ENCODE assay signal across 22 mouse cellular contexts in the genomic region with DNA sequence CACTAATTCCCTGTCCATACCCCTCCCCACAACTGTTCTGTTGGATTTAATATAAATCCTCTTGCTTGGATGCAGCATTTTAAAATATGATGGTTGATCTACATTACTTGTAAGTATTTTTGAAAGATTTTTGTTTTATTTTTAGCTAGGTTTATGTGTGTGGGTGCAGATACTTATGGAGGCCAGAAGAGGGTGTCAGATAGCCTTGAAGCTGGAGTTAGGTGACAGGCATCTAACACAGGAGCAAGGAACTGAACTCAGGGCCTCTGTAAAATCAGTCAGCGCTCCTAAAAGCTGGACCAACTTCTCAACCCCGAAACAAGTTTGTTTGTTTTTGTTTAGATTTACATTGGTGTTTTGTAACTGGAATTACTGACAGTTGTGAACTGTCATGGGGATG. TPM values are rescaled to one million over a fixed set of nuclear protein-coding genes. Genes with fewer than 3 reads are reported as not detected.
A peak's percentile ranks its signal among the peaks of the same experiment; 100 is the strongest.
DNase-seq lines count a peak whose midpoint lies in the region; ATAC-seq and TF ChIP-seq lines count a peak whose summit lies in the region.
"Had no signal": no experiment of that assay in that cellular context is flagged by ENCODE, and none has a peak within 500 bp of the region (broad histone marks: within the 10 kb centered on the region; RNA-seq: fewer than 3 reads in every experiment).

No protein-coding gene starts in this region.

- H3K27ac ChIP-seq in gastrocnemius, adult 2 months: no peak overlapping the region
- no peak overlapping the region for H3K27ac ChIP-seq in liver, adult 2 months (replicated peaks; ENCODE audit: insufficient read depth, low read depth, low read length)
- H3K27ac ChIP-seq in liver, embryonic 12.5 days: no peak overlapping the region
- no peak overlapping the region for H3K27ac ChIP-seq in ES-E14 (ENCODE audit: insufficient read depth, low read depth, low read length, poor library complexity, severe bottlenecking)
- H3K27ac ChIP-seq: embryonic facial prominence, embryonic 10.5 days; limb, embryonic 12.5 days; macrophage; midbrain, embryonic 13.5 days had no signal

- intact Hi-C loops in gastrocnemius, adult 2 months (cut with DNase I): no loop called here

- H3K9ac ChIP-seq in liver, adult 2 months (ENCODE audit: low read depth, low read length): no peak overlapping the region
- no peak overlapping the region for H3K9ac ChIP-seq in liver, embryonic 12.5 days
- no peak overlapping the region for H3K9ac ChIP-seq in ES-E14 (ENCODE audit: insufficient read depth, low read depth, low read length, poor library complexity, severe bottlenecking)
- H3K9ac ChIP-seq: heart, embryonic 12.5 days; limb, embryonic 12.5 days; midbrain, embryonic 13.5 days had no signal

- 93% methylated on average over 2 of the region's 2 CpGs for WGBS in liver, adult 2 months
- WGBS in liver, embryonic 12.5 days (ENCODE audit: insufficient replicate concordance): 67% methylated on average over 2 of the region's 2 CpGs

- ATAC-seq in liver, embryonic 12.5 days: no peak
- ATAC-seq: forebrain, embryonic 14.5 days; hindbrain, embryonic 16.5 days; midbrain, embryonic 13.5 days had no signal

- H3K9me3 ChIP-seq in liver, embryonic 12.5 days (replicated peaks): no peaks in the 10 kb centered on the region
- no peaks in the 10 kb centered on the region for H3K9me3 ChIP-seq in ES-E14 (ENCODE audit: control insufficient read depth, insufficient read depth, low read depth, low read length)
- H3K9me3 ChIP-seq: embryonic facial prominence, embryonic 10.5 days; heart, embryonic 12.5 days; limb, embryonic 12.5 days; midbrain, embryonic 13.5 days had no signal

- H3K79me2 ChIP-seq in liver, adult 2 months (ENCODE audit: control insufficient read depth, insufficient read depth, low read length): no peaks in the 10 kb centered on the region

- no peak overlapping the region for H3K4me2 ChIP-seq in liver, embryonic 12.5 days
- H3K4me2 ChIP-seq: heart, embryonic 12.5 days; limb, embryonic 12.5 days; midbrain, embryonic 13.5 days had no signal

- no peak for TF ChIP-seq POLR2A in liver, adult 2 months (IDR thresholded peaks at IDR 0.05; ENCODE audit: extremely low read depth, insufficient read depth, low read length)

- in situ Hi-C loops in ES-E14 (cut with MboI; ENCODE audit: low sequenced_read_pairs in 2 of 2, unreplicated experiment in 2 of 2): no loop called here

- no peaks in the 10 kb centered on the region for H3K36me3 ChIP-seq in liver, adult 2 months (ENCODE audit: control insufficient read depth, insufficient read depth, low read length)
- H3K36me3 ChIP-seq in liver, embryonic 12.5 days: no peaks in the 10 kb centered on the region; the same call in 1 of the 2 replicates
- H3K36me3 ChIP-seq in ES-E14 (ENCODE audit: control insufficient read depth, insufficient read depth, low read length, poor library complexity, severe bottlenecking): no peaks in the 10 kb centered on the region; the same call in 1 of the 2 replicates
- no peaks in the 10 kb centered on the region for H3K36me3 ChIP-seq in splenic B cell, adult 2 months (ENCODE audit: control insufficient read depth, insufficient read depth, low read length, poor library complexity, severe bottlenecking)

- no peak for DNase-seq in gastrocnemius, adult 2 months
- DNase-seq in gastrocnemius, postnatal 25 days: no peak
- DNase-seq in liver, adult 2 months (ENCODE audit: extremely low read depth, low read depth, low spot score): peak; percentile 6
- no peak for DNase-seq in ES-E14 (ENCODE audit: low read depth, low spot score)
- peak; percentile 7 for DNase-seq in splenic B cell, adult 2 months (ENCODE audit: low read depth, low spot score)
- no peak for DNase-seq in ovary, adult 18-20 months (ENCODE audit: low spot score)
- no peak for DNase-seq in spleen, postnatal 14 days (ENCODE audit: low spot score in 2 of 2)
- DNase-seq: adrenal gland, postnatal 10 days; cerebellum, adult 11-12 months; cerebellum, postnatal 36 days; retina, postnatal 1 day; thymus, adult 18-20 months had no signal

- no peaks in the 10 kb centered on the region for H3K27me3 ChIP-seq in liver, adult 2 months (ENCODE audit: control insufficient read depth, insufficient read depth, low read length)
- no peaks in the 10 kb centered on the region for H3K27me3 ChIP-seq in liver, embryonic 12.5 days (replicated peaks)
- H3K27me3 ChIP-seq in splenic B cell, adult 2 months (ENCODE audit: control insufficient read depth, insufficient read depth, low read length, poor library complexity, severe bottlenecking): no peaks in the 10 kb centered on the region
- H3K27me3 ChIP-seq: heart, embryonic 12.5 days; limb, embryonic 12.5 days; midbrain, embryonic 13.5 days had no signal

- H3K4me1 ChIP-seq in liver, adult 2 months (ENCODE audit: control insufficient read depth, insufficient read depth, low read length): no peaks in the 10 kb centered on the region
- peaks cover 33% of the 10 kb centered on the region for H3K4me1 ChIP-seq in liver, embryonic 12.5 days
- H3K4me1 ChIP-seq in ES-E14 (ENCODE audit: control insufficient read depth in 2 of 2, insufficient read depth in 2 of 2, low read length in 2 of 2, poor library complexity in 1 of 2): peaks cover 0 to 16% of the 10 kb centered on the region in 2 experiments; a peak in 3 of 4 replicates

- H3K4me3 ChIP-seq in gastrocnemius, adult 2 months: no peak overlapping the region
- no peak overlapping the region for H3K4me3 ChIP-seq in liver, adult 2 months (ENCODE audit: insufficient read depth, low read depth, low read length)
- no peak overlapping the region for H3K4me3 ChIP-seq in liver, embryonic 12.5 days
- no peak overlapping the region for H3K4me3 ChIP-seq in ES-E14 (ENCODE audit: insufficient read depth in 1 of 2, low read depth in 1 of 2, low read length in 2 of 2, poor library complexity in 1 of 2, severe bottlenecking in 1 of 2)
- H3K4me3 ChIP-seq: embryonic facial prominence, embryonic 10.5 days; erythroblast, embryonic 14.5 days; heart, embryonic 12.5 days; limb, embryonic 12.5 days; midbrain, embryonic 13.5 days had no signal

- TF ChIP-seq CTCF in gastrocnemius, adult 2 months (IDR thresholded peaks at IDR 0.05): peak; percentile 23
- no peak for TF ChIP-seq CTCF in liver, adult 2 months (IDR thresholded peaks at IDR 0.05; ENCODE audit: low read depth, low read length)

TF ChIP-seq in ES-E14, 5 proteins besides CTCF, POLR2A, EP300 and RAD21:
- TF ChIP-seq CHD2 (IDR thresholded peaks at IDR 0.05; ENCODE audit: low read depth, low read length) (no peak), MAFK (IDR thresholded peaks at IDR 0.05; ENCODE audit: insufficient read depth, low read depth, low read length) (no peak), HCFC1 (IDR thresholded peaks at IDR 0.05; ENCODE audit: borderline replicate concordance, insufficient read depth, low read length) (no peak), ZC3H11A (IDR thresholded peaks at IDR 0.05; ENCODE audit: borderline replicate concordance, low read depth, low read length) (0 out of 2 replicates have a peak, but pooled peaks have one; percentile 22), ZNF384 (IDR thresholded peaks at IDR 0.05; ENCODE audit: low read depth, low read length) (peak; percentile 86)

RNA-seq across cellular contexts. Expression of gene Ptk7, which starts 28.7 kb away (rescaled TPM):
- total RNA-seq in gastrocnemius, adult 2 months (2021): under 1 TPM; 0.28 to 0.78 TPM
- total RNA-seq in gastrocnemius, postnatal 25 days (2021): 1 to 10 TPM; 1.1 to 1.3 TPM
- 0.65 and 0.87 TPM in 2 replicates for total RNA-seq in liver, adult 2 months (2014; rRNA removed)
- polyA plus RNA-seq in liver, adult 2 months (2012; rRNA removed): 0.40 and 0.66 TPM in 2 replicates
- polyA plus RNA-seq in liver, embryonic 12.5 days (2016; fragmentation: Nextera tagmentation; extraction: Ambion mirVana): 16.8 and 17.7 TPM in 2 replicates
- total RNA-seq in ES-E14 (2012; rRNA removed): 200 and 384 TPM in 2 replicates
- total RNA-seq: neutrophil, adult 5-6 weeks had no signal

RNA-seq across cellular contexts. Expression of gene Srf, which starts 44.6 kb away (rescaled TPM):
- 10 to 100 TPM; 82.4 to 89.3 TPM for total RNA-seq in gastrocnemius, adult 2 months (2021)
- total RNA-seq in gastrocnemius, postnatal 25 days (2021): 10 to 100 TPM; 64.6 to 85.8 TPM
- 3.4 and 5.4 TPM in 2 replicates for total RNA-seq in liver, adult 2 months (2014; rRNA removed)
- polyA plus RNA-seq in liver, adult 2 months (2012; rRNA removed): 32.2 and 45.6 TPM in 2 replicates
- polyA plus RNA-seq in liver, embryonic 12.5 days (2016; fragmentation: Nextera tagmentation; extraction: Ambion mirVana): 6.6 and 6.8 TPM in 2 replicates
- total RNA-seq in ES-E14 (2012; rRNA removed): 65.2 and 75.6 TPM in 2 replicates

RNA-seq across cellular contexts. Expression of gene Klc4, which starts 45.3 kb away (rescaled TPM):
- 10 to 100 TPM; 10.9 to 13.1 TPM for total RNA-seq in gastrocnemius, adult 2 months (2021)
- 10 to 100 TPM; 12.7 to 15.0 TPM for total RNA-seq in gastrocnemius, postnatal 25 days (2021)
- 48.1 and 49.0 TPM in 2 replicates for total RNA-seq in liver, adult 2 months (2014; rRNA removed)
- 46.6 and 55.5 TPM in 2 replicates for polyA plus RNA-seq in liver, adult 2 months (2012; rRNA removed)
- 6.3 and 6.6 TPM in 2 replicates for polyA plus RNA-seq in liver, embryonic 12.5 days (2016; fragmentation: Nextera tagmentation; extraction: Ambion mirVana)
- total RNA-seq in ES-E14 (2012; rRNA removed): 17.8 and 20.7 TPM in 2 replicates

RNA-seq across cellular contexts. Expression of gene Mrpl2, which starts 45.5 kb away (rescaled TPM):
- total RNA-seq in gastrocnemius, adult 2 months (2021): 100 to 1,000 TPM in 1 of 2 experiments, 10 to 100 TPM in 1; 82.7 to 120 TPM
- 100 to 1,000 TPM in 1 of 2 experiments, 10 to 100 TPM in 1; 99.2 to 110 TPM for total RNA-seq in gastrocnemius, postnatal 25 days (2021)
- 58.5 and 71.1 TPM in 2 replicates for total RNA-seq in liver, adult 2 months (2014; rRNA removed)
- polyA plus RNA-seq in liver, adult 2 months (2012; rRNA removed): 95.1 and 97.3 TPM in 2 replicates
- polyA plus RNA-seq in liver, embryonic 12.5 days (2016; fragmentation: Nextera tagmentation; extraction: Ambion mirVana): 95.0 and 106 TPM in 2 replicates
- 205 and 261 TPM in 2 replicates for total RNA-seq in ES-E14 (2012; rRNA removed)

RNA-seq across cellular contexts. Expression of gene Cul7, which starts 49.6 kb away (rescaled TPM):
- 1 to 10 TPM; 2.9 to 5.6 TPM for total RNA-seq in gastrocnemius, adult 2 months (2021)
- 10 to 100 TPM in 1 of 2 experiments, 1 to 10 TPM in 1; 8.8 to 14.4 TPM for total RNA-seq in gastrocnemius, postnatal 25 days (2021)
- total RNA-seq in liver, adult 2 months (2014; rRNA removed): 5.0 and 5.4 TPM in 2 replicates
- polyA plus RNA-seq in liver, adult 2 months (2012; rRNA removed): 5.6 and 7.1 TPM in 2 replicates
- polyA plus RNA-seq in liver, embryonic 12.5 days (2016; fragmentation: Nextera tagmentation; extraction: Ambion mirVana): 16.9 and 18.3 TPM in 2 replicates
- total RNA-seq in ES-E14 (2012; rRNA removed): 88.5 and 96.1 TPM in 2 replicates

Comparison
In these comparisons a context has a peak if more than half of its experiments do, and no peak if none do; other contexts are left out.
1. DNase-seq: peak in liver, adult 2 months (single experiment) and splenic B cell, adult 2 months (single experiment); none in gastrocnemius, adult 2 months (single experiment), gastrocnemius, postnatal 25 days (single experiment), ES-E14 (single experiment), ovary, adult 18-20 months (single experiment) and spleen, postnatal 14 days (0 of 2).
2. RNA of gene Ptk7, which starts 28.7 kb away (total RNA-seq): 200 to 384 TPM in ES-E14; 1.1 to 1.3 TPM in gastrocnemius, postnatal 25 days, 0.28 to 0.78 TPM in gastrocnemius, adult 2 months and 0.65 to 0.87 TPM in liver, adult 2 months; every median in the first group is over 10 times any median in the second.
3. RNA of gene Srf, which starts 44.6 kb away (total RNA-seq): 82.4 to 89.3 TPM in gastrocnemius, adult 2 months, 64.6 to 85.8 TPM in gastrocnemius, postnatal 25 days and 65.2 to 75.6 TPM in ES-E14; 3.4 to 5.4 TPM in liver, adult 2 months; every median in the first group is over 10 times any median in the second.